Mouse (Mus musculus) thymus, postnatal 10 days (tissue): Measurements from ENCODE around the gene Rras2.
A peak's percentile ranks its signal among the peaks of the same experiment; 100 is the strongest.

Experiments used
- DNase-seq, 2 experiments: peaks; one replicate each; pipeline ENCODE4 v3.0.0; 2021; ENCODE audit warnings: low spot score in 2 of 2

Rras2 gene

GRCm38 (mm10) chr7:114117444-114117905 is at the start of gene Rras2:
Gene Rras2 (minus strand): TSS chr7:114117781.
- peak; percentile 80 to 86 for DNase-seq

GRCm38 (mm10) chr7:114162975-114163374 is 45.4 kb upstream of the Rras2 start:
- no peak for DNase-seq

DNA sequence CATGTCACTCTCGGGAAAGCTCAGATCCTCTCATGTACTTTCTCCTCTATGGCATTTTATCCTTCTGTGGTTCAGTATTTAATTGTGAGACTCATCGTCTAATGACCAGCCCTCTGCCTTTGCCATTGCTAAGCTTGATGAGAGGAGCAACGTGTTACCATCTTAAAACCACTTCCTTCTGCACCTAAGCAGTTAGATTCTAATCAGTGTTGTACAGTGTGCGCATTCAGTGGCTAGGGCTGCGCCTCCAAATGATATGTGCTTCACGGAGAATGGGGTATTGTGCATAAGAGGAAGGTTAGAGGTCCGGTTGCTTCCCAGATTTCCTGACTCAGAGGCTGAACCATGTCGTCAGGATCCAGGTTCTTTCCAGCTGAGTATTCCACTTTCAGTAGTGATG is 43.5 kb upstream of the Rras2 start:
- DNase-seq: peak; percentile 17 to 38

GRCm38 (mm10) chr7:114157716-114158278 is 40.2 kb upstream of the Rras2 start:
- peak; percentile 25 to 33 for DNase-seq

GRCm38 (mm10) chr7:114156364-114156763 is 38.8 kb upstream of the Rras2 start:
- no peak for DNase-seq

DNA sequence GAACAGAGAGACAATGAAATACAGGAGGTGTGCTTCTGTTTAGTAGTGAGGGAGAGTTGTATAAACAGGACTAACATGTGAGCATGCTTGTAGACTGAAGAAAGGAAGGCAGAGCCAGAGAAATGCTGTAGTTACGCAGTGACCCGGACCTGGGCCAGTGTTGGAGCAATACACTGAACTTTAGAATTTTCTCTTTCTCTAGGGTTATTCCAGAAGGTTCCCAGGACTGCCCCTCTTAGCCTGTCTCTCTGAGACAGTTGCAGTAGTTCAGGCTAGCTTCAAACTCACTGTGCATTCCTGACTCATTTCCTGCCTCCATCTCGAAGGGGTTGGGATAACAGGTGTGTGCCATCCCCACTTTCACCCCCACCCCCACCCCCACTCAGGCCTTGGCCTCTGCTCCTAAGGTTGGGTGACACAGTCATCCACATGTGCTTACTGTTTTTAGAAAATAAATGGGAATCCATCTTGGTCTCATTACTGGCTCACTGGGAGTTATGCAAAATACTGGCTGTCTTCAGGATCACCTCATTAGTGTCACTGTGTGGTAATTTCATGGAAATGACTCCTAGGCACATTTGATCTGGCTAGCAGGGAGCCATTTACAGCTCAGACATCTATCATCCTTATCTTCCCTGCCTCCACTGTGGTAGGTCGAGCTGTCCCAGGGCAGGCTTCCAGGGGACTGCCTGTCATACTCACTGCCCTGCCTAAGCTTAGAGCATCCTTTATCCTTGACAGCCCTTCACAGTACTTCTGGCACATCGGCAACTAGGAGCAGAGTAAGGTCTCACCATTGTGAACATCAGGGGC is 37.7 kb upstream of the Rras2 start:
- no peak for DNase-seq

GRCm38 (mm10) chr7:114151036-114151780 is 33.6 kb upstream of the Rras2 start:
- DNase-seq: no peak

DNA sequence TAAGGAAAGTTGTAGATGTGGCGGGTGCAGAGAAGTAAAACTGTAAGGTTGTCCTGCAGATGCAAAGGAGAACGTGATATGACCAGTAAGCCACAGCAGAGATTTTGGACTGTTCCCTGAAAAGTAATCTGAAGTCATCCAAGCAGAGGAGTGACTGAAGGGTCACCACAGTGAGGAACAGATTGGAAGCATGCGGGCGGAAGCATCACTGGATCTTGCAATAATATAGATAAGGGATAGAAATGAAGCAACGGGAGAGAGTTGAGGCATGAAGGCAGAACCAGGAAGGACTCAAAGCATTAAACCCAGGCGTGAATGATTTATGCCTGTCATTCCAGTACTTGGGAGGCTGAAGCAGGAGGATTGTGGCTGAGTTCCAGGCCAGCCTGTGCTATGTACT is 32.0 kb upstream of the Rras2 start:
- DNase-seq: no peak

- no peak for DNase-seq
Measured at GRCm38 (mm10) chr7:114149135-114149534, 31.6 kb upstream of the Rras2 start.

GRCm38 (mm10) chr7:114145841-114146240 is 28.3 kb upstream of the Rras2 start:
- DNase-seq: no peak

DNA sequence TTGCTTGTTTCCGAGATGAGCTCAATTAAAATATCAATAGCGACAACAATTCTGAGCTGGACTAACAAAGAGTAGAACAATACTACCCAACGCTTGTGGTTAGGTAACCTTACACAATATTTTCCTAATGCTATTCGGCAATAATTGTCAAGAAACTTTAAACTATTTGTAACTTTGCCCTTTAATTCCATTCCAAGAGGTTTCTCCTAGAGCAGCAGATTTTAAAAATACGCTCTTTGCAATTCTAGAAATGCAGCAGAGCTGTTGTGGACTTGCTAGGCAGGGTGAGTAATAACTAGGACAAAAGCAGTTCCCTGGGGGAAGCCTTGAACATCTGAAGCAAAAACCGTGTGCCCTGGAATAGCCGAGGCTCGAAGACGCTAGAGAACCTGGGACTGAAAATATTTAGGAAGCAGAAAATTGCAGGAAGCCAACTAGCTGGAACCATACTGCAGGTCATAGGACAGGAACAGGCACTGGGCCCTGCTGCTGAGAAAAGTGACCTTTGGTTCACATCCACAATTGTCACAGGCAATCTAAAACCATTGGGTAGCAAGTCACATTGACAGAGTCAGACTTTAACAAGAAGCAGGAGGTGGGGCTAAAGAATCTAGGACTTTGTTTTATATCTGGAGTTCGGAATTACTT is 24.7 kb upstream of the Rras2 start:
- no peak for DNase-seq

GRCm38 (mm10) chr7:114140026-114140425 is 22.4 kb upstream of the Rras2 start:
- no peak for DNase-seq

GRCm38 (mm10) chr7:114139400-114139799 is 21.8 kb upstream of the Rras2 start:
- DNase-seq: no peak

- no peak for DNase-seq
Measured at GRCm38 (mm10) chr7:114138261-114138660, 20.7 kb upstream of the Rras2 start.

DNA sequence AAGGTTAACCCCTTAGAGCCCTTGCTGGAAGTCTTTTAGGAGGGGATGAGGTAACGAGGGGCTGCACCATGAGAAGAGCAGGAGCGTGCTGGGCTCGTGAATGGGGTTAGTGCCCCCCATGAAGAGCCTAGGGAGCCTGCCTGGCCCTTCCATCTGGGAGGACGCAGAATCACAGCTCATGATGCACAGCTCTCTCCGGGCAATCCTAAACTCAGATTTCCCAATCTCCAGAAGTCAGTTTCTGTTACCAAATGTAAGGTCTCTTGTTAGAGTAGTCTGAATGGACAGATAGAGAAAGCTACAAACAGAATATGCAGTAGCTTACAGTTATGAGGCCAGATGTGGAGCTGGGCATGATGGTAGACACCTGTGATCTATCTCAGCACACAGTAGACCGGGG is 17.6 kb upstream of the Rras2 start:
- no peak for DNase-seq

GRCm38 (mm10) chr7:114133957-114134356 is 16.4 kb upstream of the Rras2 start:
- DNase-seq: no peak

GRCm38 (mm10) chr7:114132316-114132715 is 14.7 kb upstream of the Rras2 start:
- DNase-seq: no peak

DNA sequence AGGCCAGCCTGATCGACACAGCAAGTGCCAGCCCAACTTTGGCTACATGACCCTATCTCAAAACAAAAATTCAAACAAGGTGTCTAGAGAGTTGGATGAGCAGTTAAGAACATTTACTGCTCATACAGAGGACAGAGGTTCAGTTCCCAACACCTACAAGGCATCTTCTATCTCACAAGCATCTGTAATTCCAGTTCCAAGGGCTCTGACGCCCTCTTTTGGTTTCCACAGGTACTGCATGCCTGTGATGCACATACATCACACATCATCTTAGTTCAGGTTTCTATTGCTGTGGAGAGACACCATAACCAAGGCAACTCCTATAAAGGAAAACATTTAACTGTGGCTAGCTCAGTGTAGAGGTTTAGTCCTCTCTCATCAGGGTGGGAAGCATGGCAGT is 11.7 kb upstream of the Rras2 start:
- DNase-seq: no peak

DNA sequence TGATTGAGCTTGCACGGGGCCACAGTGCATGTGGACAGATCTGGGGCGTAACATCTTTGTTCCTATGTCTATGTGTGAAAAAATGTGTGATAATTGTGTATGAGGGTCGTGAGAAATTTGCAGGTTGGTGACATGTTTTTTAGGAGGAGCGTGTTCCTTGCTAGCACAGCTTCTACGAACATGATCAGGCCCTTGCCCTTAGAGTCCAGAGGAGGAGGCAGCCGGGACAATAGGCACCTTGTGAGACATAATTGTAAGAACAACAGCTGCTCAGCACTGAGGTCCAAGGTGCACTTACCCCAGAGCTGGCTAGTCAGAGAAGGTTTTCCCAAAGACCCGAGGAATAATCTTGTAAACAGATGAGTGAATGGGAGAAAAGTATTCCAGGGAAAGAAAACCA is 599 bp upstream of the Rras2 start:
- DNase-seq: no peak

DNA sequence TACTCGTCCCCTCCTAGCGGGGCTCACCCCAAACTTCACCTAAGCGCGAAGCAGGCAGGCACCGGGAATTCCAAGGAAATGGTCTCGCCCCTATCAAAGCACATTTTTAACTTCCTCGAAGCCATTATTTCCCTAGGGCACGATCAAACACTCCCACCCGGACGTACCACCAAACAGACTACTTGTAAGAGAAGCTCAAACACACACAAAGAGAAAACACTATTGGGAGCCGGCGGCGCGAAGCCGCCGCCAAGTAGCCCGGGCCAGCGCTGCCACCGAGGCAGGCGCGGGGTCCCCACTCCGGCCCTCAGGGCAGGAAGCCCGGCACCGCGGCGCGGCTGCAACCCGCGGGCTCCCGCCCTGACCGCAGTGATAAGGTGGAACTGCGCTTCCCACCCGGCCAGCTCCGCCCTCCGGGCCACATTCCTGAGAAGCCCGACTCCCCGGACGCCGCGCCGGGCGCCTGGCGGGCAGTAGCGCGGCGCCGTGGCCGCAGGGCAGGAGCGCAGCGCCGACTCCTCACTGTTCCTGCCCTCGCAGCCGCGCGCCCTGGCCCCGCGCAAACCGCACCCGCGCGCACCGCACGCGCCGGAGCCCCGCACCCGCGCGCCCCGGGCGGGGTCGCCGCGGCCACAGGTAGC is 750 bp downstream of the Rras2 start:
- peak; percentile 28 to 38 for DNase-seq

- no peak for DNase-seq
Measured at GRCm38 (mm10) chr7:114115961-114116360, 1.6 kb downstream of the Rras2 start.

- DNase-seq: peak; percentile 33 to 34
Measured at GRCm38 (mm10) chr7:114114976-114115375, 2.6 kb downstream of the Rras2 start.
